Mouse (Mus musculus) cerebral cortex, adult 2 months (tissue): ENCODE measurements around the gene Wnt5b.

Source experiments
- WGBS: fragments of 180-500 bp; shearing (Covaris S2); methylation state at CpG from one replicate; pipeline ENCODE4 v1.1.7; 2018; 5-methylcytosine and 5-hydroxymethylcytosine counted together

Wnt5b gene

GRCm38 (mm10) chr6:119387801-119388649, 156.1 kb downstream of the Wnt5b start:
- WGBS, result under 1% methylated on average over 69 of the region's 76 CpGs

GRCm38 (mm10) chr6:119386821-119387220, 157.3 kb downstream of the Wnt5b start:
- 97% methylated on average over 1 of the region's 1 CpGs for WGBS

GRCm38 (mm10) chr6:119386421-119386820, 157.7 kb downstream of the Wnt5b start:
- WGBS, result 71% methylated on average over 4 of the region's 4 CpGs

- WGBS, result 97% methylated on average over 1 of the region's 1 CpGs
These were observed 158.5 kb downstream of the Wnt5b start for GRCm38 (mm10) chr6:119385668-119386067.
